Mouse (Mus musculus) spleen, adult 10 weeks (tissue): ENCODE data around the gene Mstn. TPM values are rescaled to one million over a fixed set of nuclear protein-coding genes. Genes with fewer than 3 reads are reported as not detected.

Experiments
- polyA plus RNA-seq: library from polyadenylated mRNA; stranded (reverse); fragments of 350-450 nt; fragmentation: Illumina TruSeq; extraction: RNeasy Lipid Tissue Mini Kit (QIAGEN cat#74804); gene quantifications from one replicate; pipeline ENCODE4 v1.2.3, GENCODE M21; 2015; ENCODE audit warnings: low replicate concordance; ENCODE audit not compliant: insufficient read depth

Mstn gene
- polyA plus RNA-seq, result not detected

DNA sequence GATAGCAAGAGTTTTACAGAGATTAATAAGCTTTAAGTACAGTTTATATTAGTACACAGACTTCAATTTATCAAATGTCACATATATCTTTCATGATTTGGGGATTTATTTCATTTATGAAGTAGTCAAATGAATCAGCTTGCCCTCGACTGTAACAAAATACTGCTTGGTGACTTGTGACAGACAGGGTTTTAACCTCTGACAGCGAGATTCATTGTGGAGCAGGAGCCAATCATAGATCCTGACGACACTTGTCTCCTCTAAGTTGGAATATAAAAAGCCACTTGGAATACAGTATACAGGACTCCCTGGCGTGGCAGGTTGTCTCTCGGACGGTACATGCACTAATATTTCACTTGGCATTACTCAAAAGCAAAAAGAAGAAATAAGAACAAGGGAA, at the start of gene Mstn:
Gene Mstn (plus strand): TSS at position 301 of the 400 bp plus-strand sequence.

DNA sequence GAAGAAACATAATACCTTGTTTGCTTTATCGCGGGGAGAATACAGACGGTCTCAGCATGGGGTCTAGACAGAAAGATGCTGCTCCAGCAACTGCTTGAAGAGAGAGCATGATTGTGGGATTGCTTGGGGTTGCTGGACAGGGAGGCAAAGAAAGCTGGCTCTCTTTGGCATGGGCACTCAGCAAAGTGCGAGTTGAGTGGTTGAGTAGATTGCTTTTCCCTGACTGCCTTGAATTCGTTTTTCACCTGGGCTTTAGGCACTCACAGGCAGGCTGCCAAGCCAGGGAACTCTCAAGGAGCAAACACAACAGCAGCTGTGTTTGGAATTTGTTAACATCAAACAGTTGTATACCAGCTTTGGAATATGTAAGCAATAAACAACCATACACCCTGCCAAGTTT, 41.4 kb upstream of the Mstn start, which contains the start of gene 1700019D03Rik:
Gene 1700019D03Rik (minus strand): TSS at position 101 of the 400 bp plus-strand sequence.

Other genes starting within 250 kb of the Mstn start
- gene Inpp1, start 244.0 kb upstream of the Mstn start, polyA plus RNA-seq, result 34.7 TPM
- 25.6 TPM for gene Hibch, start 216.7 kb upstream of the Mstn start, polyA plus RNA-seq
- 1.2 TPM for gene 1700019D03Rik, start 41.5 kb upstream of the Mstn start, polyA plus RNA-seq
- not detected for gene 1700019A02Rik, start 126.0 kb downstream of the Mstn start, polyA plus RNA-seq
- gene Pms1, start 235.4 kb downstream of the Mstn start, polyA plus RNA-seq, result 11.6 TPM
- 51.6 TPM for gene Ormdl1, start 235.5 kb downstream of the Mstn start, polyA plus RNA-seq
- not detected for gene Gm28778, start 235.5 kb downstream of the Mstn start, polyA plus RNA-seq